Mouse (Mus musculus): ENCODE results near the gene Slc7a7. TPM values are rescaled to one million over a fixed set of nuclear protein-coding genes. Genes with fewer than 3 reads are reported as not detected.
A peak's percentile ranks its signal among the peaks of the same experiment; 100 is the strongest.
"Not testable (repeated sequence)": the region's sequence is repeated elsewhere in the genome, so short reads cannot be mapped to it uniquely, and the experiment has no call there.

Slc7a7 gene
- polyA plus RNA-seq, 1 experiment from 2014 or later, result 3.1 TPM

- ATAC-seq (ENCODE audit: insufficient number of reproducible peaks, low FRiP score, low TSS enrichment, low read depth) (no peak), DNase-seq (ENCODE audit: low spot score) (no peak)
- 96% methylated on average over 10 of the region's 10 CpGs for WGBS
- Histone ChIP-seq H3K4me3 (ENCODE audit: low read depth, low read length) (no peak overlapping the region), H3K4me2 (ENCODE audit: low read depth, severe bottlenecking) (no peak overlapping the region), H3K9ac (ENCODE audit: low read length) (no peak overlapping the region), H3K27ac (replicated peaks; ENCODE audit: low read depth, low read length) (no peak overlapping the region), H3K27me3 (ENCODE audit: control insufficient read depth, insufficient read depth, low read length) (no peaks in the 10 kb centered on the region), H3K4me1 (ENCODE audit: control insufficient read depth, insufficient read depth, low read length) (0 out of 2 replicates have a peak, but pooled peaks cover 1% of the 10 kb centered on the region), H3K36me3 (ENCODE audit: control insufficient read depth, insufficient read depth, low read length) (peaks cover 29% of the 10 kb centered on the region), H3K9me3 (ENCODE audit: control insufficient read depth, low read length) (no peaks in the 10 kb centered on the region)
Observed at GRCm38 (mm10) chr14:54366581-54366980, 51.0 kb downstream of the Slc7a7 start.

- Histone ChIP-seq H3K4me1 (ENCODE audit: control insufficient read depth, insufficient read depth, low read length) (0 out of 2 replicates have a peak, but pooled peaks cover 3% of the 10 kb centered on the region), H3K4me3 (ENCODE audit: low read depth, low read length) (no peak overlapping the region), H3K27ac (replicated peaks; ENCODE audit: low read depth, low read length) (no peak overlapping the region), H3K9ac (ENCODE audit: low read length) (no peak overlapping the region), H3K36me3 (ENCODE audit: control insufficient read depth, insufficient read depth, low read length) (peaks cover 24% of the 10 kb centered on the region), H3K4me2 (ENCODE audit: low read depth, severe bottlenecking) (no peak overlapping the region), H3K9me3 (ENCODE audit: control insufficient read depth, low read length) (no peaks in the 10 kb centered on the region), H3K27me3 (ENCODE audit: control insufficient read depth, insufficient read depth, low read length) (no peaks in the 10 kb centered on the region)
- no peak for ATAC-seq (ENCODE audit: insufficient number of reproducible peaks, low FRiP score, low TSS enrichment, low read depth)
- 94% methylated on average over 5 of the region's 5 CpGs for WGBS
- no peak for DNase-seq (ENCODE audit: low spot score)
Observed at GRCm38 (mm10) chr14:54365026-54365645, 52.4 kb downstream of the Slc7a7 start.

- H3K4me3 ChIP-seq (ENCODE audit: low read depth, low read length), result no peak overlapping the region
- no peaks in the 10 kb centered on the region for H3K27me3 ChIP-seq (ENCODE audit: control insufficient read depth, insufficient read depth, low read length)
- no peaks in the 10 kb centered on the region for H3K9me3 ChIP-seq (ENCODE audit: control insufficient read depth, low read length)
- H3K9ac ChIP-seq (ENCODE audit: low read length), result no peak overlapping the region
- WGBS, result 94% methylated on average over 8 of the region's 8 CpGs
- H3K27ac ChIP-seq (replicated peaks; ENCODE audit: low read depth, low read length), result no peak overlapping the region
- peaks cover 12% of the 10 kb centered on the region for H3K36me3 ChIP-seq (ENCODE audit: control insufficient read depth, insufficient read depth, low read length)
- H3K4me2 ChIP-seq (ENCODE audit: low read depth, severe bottlenecking), result no peak overlapping the region
- H3K4me1 ChIP-seq (ENCODE audit: control insufficient read depth, insufficient read depth, low read length), result 0 out of 2 replicates have a peak, but pooled peaks cover 3% of the 10 kb centered on the region
- DNase-seq (ENCODE audit: low spot score) (no peak), ATAC-seq (ENCODE audit: insufficient number of reproducible peaks, low FRiP score, low TSS enrichment, low read depth) (no peak)
Observed at GRCm38 (mm10) chr14:54363156-54363555, 54.4 kb downstream of the Slc7a7 start.

GRCm38 (mm10) chr14:54360577-54361340, 56.8 kb downstream of the Slc7a7 start, which contains the start of gene Oxa1l:
Gene Oxa1l (plus strand): TSS chr14:54360834.
- ATAC-seq (ENCODE audit: insufficient number of reproducible peaks, low FRiP score, low TSS enrichment, low read depth), result peak; percentile 83
- DNase-seq (ENCODE audit: low spot score), result peak; percentile 98
- H3K27me3 ChIP-seq (ENCODE audit: control insufficient read depth, insufficient read depth, low read length), result no peaks in the 10 kb centered on the region
- peak within 1 kb of the TSS; percentile 74 for H3K4me2 ChIP-seq (ENCODE audit: low read depth, severe bottlenecking)
- peak within 1 kb of the TSS; percentile 96 for H3K9ac ChIP-seq (ENCODE audit: low read length)
- H3K4me1 ChIP-seq (ENCODE audit: control insufficient read depth, insufficient read depth, low read length), result 0 out of 2 replicates have a peak, but pooled peaks cover 3% of the 10 kb centered on the region
- peak within 1 kb of the TSS; percentile 89 for H3K4me3 ChIP-seq (ENCODE audit: low read depth, low read length)
- no peaks in the 10 kb centered on the region for H3K9me3 ChIP-seq (ENCODE audit: control insufficient read depth, low read length)
- H3K36me3 ChIP-seq (ENCODE audit: control insufficient read depth, insufficient read depth, low read length), result peaks cover 6% of the 10 kb centered on the region; the same call in 1 of the 2 replicates
- H3K27ac ChIP-seq (replicated peaks; ENCODE audit: low read depth, low read length), result peak within 1 kb of the TSS; percentile 65; the same call in 1 of the 2 replicates
- under 1% methylated on average over 48 of the region's 48 CpGs for WGBS

GRCm38 (mm10) chr14:54354406-54354805, 63.2 kb downstream of the Slc7a7 start:
- Histone ChIP-seq H3K4me1 (ENCODE audit: control insufficient read depth, insufficient read depth, low read length) (no peaks in the 10 kb centered on the region), H3K27ac (replicated peaks; ENCODE audit: low read depth, low read length) (no peak overlapping the region), H3K9me3 (ENCODE audit: control insufficient read depth, low read length) (no peaks in the 10 kb centered on the region), H3K4me3 (ENCODE audit: low read depth, low read length) (no peak overlapping the region), H3K36me3 (ENCODE audit: control insufficient read depth, insufficient read depth, low read length) (no peaks in the 10 kb centered on the region), H3K4me2 (ENCODE audit: low read depth, severe bottlenecking) (no peak overlapping the region), H3K9ac (ENCODE audit: low read length) (no peak overlapping the region), H3K27me3 (ENCODE audit: control insufficient read depth, insufficient read depth, low read length) (no peaks in the 10 kb centered on the region)
- WGBS, result 32% methylated on average over 1 of the region's 1 CpGs
- ATAC-seq (ENCODE audit: insufficient number of reproducible peaks, low FRiP score, low TSS enrichment, low read depth) (no peak), DNase-seq (ENCODE audit: low spot score) (no peak)

GRCm38 (mm10) chr14:54352314-54352713, 65.3 kb downstream of the Slc7a7 start:
- Histone ChIP-seq H3K4me3 (ENCODE audit: low read depth, low read length) (no peak overlapping the region), H3K4me2 (ENCODE audit: low read depth, severe bottlenecking) (no peak overlapping the region), H3K27ac (replicated peaks; ENCODE audit: low read depth, low read length) (no peak overlapping the region), H3K36me3 (ENCODE audit: control insufficient read depth, insufficient read depth, low read length) (no peaks in the 10 kb centered on the region), H3K9ac (ENCODE audit: low read length) (no peak overlapping the region), H3K4me1 (ENCODE audit: control insufficient read depth, insufficient read depth, low read length) (no peaks in the 10 kb centered on the region), H3K27me3 (ENCODE audit: control insufficient read depth, insufficient read depth, low read length) (no peaks in the 10 kb centered on the region), H3K9me3 (ENCODE audit: control insufficient read depth, low read length) (no peaks in the 10 kb centered on the region)
- 89% methylated on average over 8 of the region's 8 CpGs for WGBS
- DNase-seq (ENCODE audit: low spot score), result no peak
- no peak for ATAC-seq (ENCODE audit: insufficient number of reproducible peaks, low FRiP score, low TSS enrichment, low read depth)

- H3K4me2 ChIP-seq (ENCODE audit: low read depth, severe bottlenecking); H3K36me3 ChIP-seq (ENCODE audit: control insufficient read depth, insufficient read depth, low read length); H3K9ac ChIP-seq (ENCODE audit: low read length); H3K27me3 ChIP-seq (ENCODE audit: control insufficient read depth, insufficient read depth, low read length); H3K9me3 ChIP-seq (ENCODE audit: control insufficient read depth, low read length); H3K27ac ChIP-seq (replicated peaks; ENCODE audit: low read depth, low read length); DNase-seq (ENCODE audit: low spot score); ATAC-seq (ENCODE audit: insufficient number of reproducible peaks, low FRiP score, low TSS enrichment, low read depth); H3K4me3 ChIP-seq (ENCODE audit: low read depth, low read length); H3K4me1 ChIP-seq (ENCODE audit: control insufficient read depth, insufficient read depth, low read length): not testable (repeated sequence)
- WGBS, result 94% methylated on average over 16 of the region's 16 CpGs
Observed at GRCm38 (mm10) chr14:54350773-54351541, 66.6 kb downstream of the Slc7a7 start.

- not testable (repeated sequence) for H3K27ac ChIP-seq (replicated peaks; ENCODE audit: low read depth, low read length); H3K4me1 ChIP-seq (ENCODE audit: control insufficient read depth, insufficient read depth, low read length); H3K9ac ChIP-seq (ENCODE audit: low read length); ATAC-seq (ENCODE audit: insufficient number of reproducible peaks, low FRiP score, low TSS enrichment, low read depth); H3K27me3 ChIP-seq (ENCODE audit: control insufficient read depth, insufficient read depth, low read length); H3K4me2 ChIP-seq (ENCODE audit: low read depth, severe bottlenecking); H3K4me3 ChIP-seq (ENCODE audit: low read depth, low read length); DNase-seq (ENCODE audit: low spot score); H3K36me3 ChIP-seq (ENCODE audit: control insufficient read depth, insufficient read depth, low read length); H3K9me3 ChIP-seq (ENCODE audit: control insufficient read depth, low read length)
- 42% methylated on average over 2 of the region's 2 CpGs for WGBS
Observed at GRCm38 (mm10) chr14:54341807-54342206, 75.8 kb downstream of the Slc7a7 start.

Data from limb, embryonic 11.5 days (tissue).